Mouse (Mus musculus) lung, adult 2 months (tissue): ENCODE results near the gene Mrpl55.

Source experiments
- CTCF ChIP-seq: fragments of 200-500 bp; IDR thresholded peaks from 2 replicates; pipeline ENCODE4 v1.5.1; 2011; ENCODE audit warnings: mild to moderate bottlenecking, low read length, control low read depth; ENCODE audit not compliant: insufficient read depth
- POLR2A ChIP-seq: fragments of 200-500 bp; IDR thresholded peaks from 2 replicates; pipeline ENCODE4 v1.6.1; 2011; ENCODE audit warnings: low read depth, mild to moderate bottlenecking, control low read depth, low read length, borderline replicate concordance; ENCODE audit errors: extremely low read depth

DNA sequence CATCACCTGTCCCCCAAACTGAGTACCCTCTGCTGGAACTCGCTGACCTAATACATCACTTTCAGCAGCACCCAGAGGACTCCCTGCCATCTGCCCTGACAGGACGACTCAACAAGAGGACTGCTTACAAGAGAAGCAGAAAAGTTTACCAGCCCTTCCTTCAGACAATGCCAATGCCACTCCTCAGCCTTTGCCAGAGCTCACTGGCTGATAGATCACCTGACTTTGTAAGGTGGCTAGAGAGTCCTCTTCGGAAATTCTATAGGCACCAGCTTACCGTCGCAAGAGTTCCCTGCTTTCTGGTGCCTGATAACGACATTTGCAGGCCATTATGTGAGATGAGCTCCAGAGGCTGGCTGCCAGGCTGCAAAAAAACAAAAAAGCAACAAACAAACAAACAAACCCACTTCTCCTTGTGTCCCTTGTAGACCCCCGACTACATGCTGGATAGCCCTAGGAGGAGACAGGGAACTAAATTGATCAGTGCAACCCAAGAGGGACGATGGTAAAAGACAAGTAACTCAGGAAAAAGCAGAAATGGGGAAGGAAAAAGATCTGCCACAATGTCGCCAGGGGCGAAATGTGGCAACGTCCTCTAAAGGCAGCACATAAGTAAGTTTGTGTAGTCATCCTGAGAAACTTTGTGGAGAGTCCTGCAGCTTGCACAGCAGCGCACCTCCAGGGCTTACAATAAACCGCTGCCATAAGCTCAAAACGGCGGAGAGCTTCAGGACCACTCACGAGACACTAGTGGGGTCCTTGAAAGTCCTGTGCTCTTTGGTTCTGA lies 877 bp upstream of the Mrpl55 start:
- no peak for TF ChIP-seq CTCF
- TF ChIP-seq POLR2A = no peak
